Comparison of ENCODE assay signal across 8 mouse cellular contexts in the genomic region with DNA sequence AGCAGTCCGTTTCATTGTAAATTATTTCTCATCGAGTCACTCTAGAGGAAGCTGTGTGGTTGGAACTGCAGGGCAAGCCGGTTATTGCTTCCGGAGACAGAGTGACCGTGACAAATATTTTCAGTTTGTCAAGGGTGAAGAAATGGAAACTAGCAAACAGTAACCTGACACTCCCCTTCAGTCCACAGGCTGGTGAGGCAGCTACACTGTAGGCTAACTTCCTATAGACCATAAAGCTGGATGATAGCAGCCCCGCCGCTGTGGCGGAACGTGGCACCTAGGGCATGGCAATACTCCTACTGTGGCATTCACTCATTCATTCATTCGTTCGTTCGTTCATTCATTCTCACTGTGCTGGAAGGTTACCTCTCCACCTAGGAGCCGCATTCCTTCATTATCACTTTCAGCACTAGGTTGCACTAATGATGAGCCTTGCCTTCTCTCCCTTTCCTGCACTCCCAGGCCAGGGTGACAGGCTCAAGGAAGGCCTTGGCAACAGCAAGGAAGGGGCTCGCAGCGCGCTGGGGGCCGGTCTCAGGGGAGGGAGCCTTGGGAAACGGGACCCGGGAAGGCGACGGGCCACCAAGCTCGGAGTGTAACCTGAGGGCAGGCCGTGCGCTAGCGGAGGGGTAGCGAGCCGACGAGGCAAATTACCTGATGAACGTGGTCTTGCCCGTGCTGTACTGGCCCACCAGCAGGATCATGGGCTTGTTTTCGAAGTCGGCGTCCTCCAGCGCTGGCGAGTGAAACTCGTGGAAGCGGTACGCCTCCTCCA. TPM values are rescaled to one million over a fixed set of nuclear protein-coding genes. Genes with fewer than 3 reads are reported as not detected.
A peak's percentile ranks its signal among the peaks of the same experiment; 100 is the strongest.
DNase-seq lines count a peak whose midpoint lies in the region; ATAC-seq and TF ChIP-seq lines count a peak whose summit lies in the region.

No protein-coding gene starts in this region.

- no peak for TF ChIP-seq CTCF in lung, postnatal 0 days (IDR thresholded peaks at IDR 0.05)

- ATAC-seq in frontal cortex, adult (ENCODE audit: low TSS enrichment): peak; percentile 5; the same call in 1 of the 2 replicates
- peak; percentile 50; the same call in 1 of the 2 replicates for ATAC-seq in embryonic facial prominence, embryonic 12.5 days (ENCODE audit: insufficient number of reproducible peaks, insufficient read depth, low FRiP score, low TSS enrichment)
- peak; percentile 6 for ATAC-seq in inflammation-experienced regulatory T-cells, adult 6 months
- peak; percentile 23 for ATAC-seq in lung, postnatal 0 days

- 2% methylated on average over 38 of the region's 38 CpGs for WGBS in embryonic facial prominence, embryonic 12.5 days
- whole genome bisulfite sequencing in lung, postnatal 0 days: under 1% methylated on average over 33 of the region's 38 CpGs

- no peaks in the 10 kb centered on the region for H3K9me3 ChIP-seq in embryonic facial prominence, embryonic 12.5 days
- no peaks in the 10 kb centered on the region for H3K9me3 ChIP-seq in lung, postnatal 0 days (ENCODE audit: low read length)

- peak overlapping the region; percentile 66 for H3K4me3 ChIP-seq in embryonic facial prominence, embryonic 12.5 days
- peak overlapping the region; percentile 71 for H3K4me3 ChIP-seq in lung, postnatal 0 days (ENCODE audit: low read depth, low read length)

- 0 out of 2 replicates have a peak, but pooled peaks cover 3% of the 10 kb centered on the region for H3K27me3 ChIP-seq in embryonic facial prominence, embryonic 12.5 days
- no peaks in the 10 kb centered on the region for H3K27me3 ChIP-seq in lung, postnatal 0 days (replicated peaks; ENCODE audit: insufficient read depth, low read length)
- H3K27me3 ChIP-seq in splenic B cell, adult 2 months (ENCODE audit: control insufficient read depth, insufficient read depth, low read length, poor library complexity, severe bottlenecking): no peaks in the 10 kb centered on the region

- peak overlapping the region; percentile 98 for H3K4me2 ChIP-seq in embryonic facial prominence, embryonic 12.5 days (replicated peaks)
- peak overlapping the region; percentile 98 for H3K4me2 ChIP-seq in lung, postnatal 0 days (replicated peaks; ENCODE audit: low read depth, low read length)

- no peak for DNase-seq in frontal cortex, postnatal 36 days (ENCODE audit: low spot score in 2 of 2)
- DNase-seq in CD4-positive helper T cell, adult 2 months (ENCODE audit: low read depth, low spot score): peak; percentile 33
- peak; percentile 81 for DNase-seq in lung, postnatal 0 days (ENCODE audit: low spot score)
- DNase-seq in splenic B cell, adult 2 months (ENCODE audit: low read depth, low spot score): peak; percentile 65
- no peak for DNase-seq in urinary bladder, postnatal 4 days (ENCODE audit: low spot score in 2 of 2)

- no peaks in the 10 kb centered on the region for H3K4me1 ChIP-seq in embryonic facial prominence, embryonic 12.5 days
- H3K4me1 ChIP-seq in lung, postnatal 0 days (ENCODE audit: insufficient read depth, low read depth, low read length): no peaks in the 10 kb centered on the region

- 0 out of 2 replicates have a peak overlapping the region, but pooled peaks have one; percentile 54 for H3K27ac ChIP-seq in embryonic facial prominence, embryonic 12.5 days
- H3K27ac ChIP-seq in lung, postnatal 0 days (ENCODE audit: low read length): peak overlapping the region; percentile 72

- H3K9ac ChIP-seq in embryonic facial prominence, embryonic 12.5 days: peak overlapping the region; percentile 68
- peak overlapping the region; percentile 63 for H3K9ac ChIP-seq in lung, postnatal 0 days (replicated peaks; ENCODE audit: low read depth)

- no peak for TF ChIP-seq EP300 in lung, postnatal 0 days (IDR thresholded peaks at IDR 0.05)

- H3K36me3 ChIP-seq in embryonic facial prominence, embryonic 12.5 days: no peaks in the 10 kb centered on the region
- no peaks in the 10 kb centered on the region for H3K36me3 ChIP-seq in lung, postnatal 0 days (ENCODE audit: insufficient read depth, low read length)
- H3K36me3 ChIP-seq in splenic B cell, adult 2 months (ENCODE audit: control insufficient read depth, insufficient read depth, low read length, poor library complexity, severe bottlenecking): 0 out of 2 replicates have a peak, but pooled peaks cover 2% of the 10 kb centered on the region

RNA-seq across cellular contexts. Expression of gene Ehd4, which starts 0.6 kb away (rescaled TPM):
- 22.8 and 25.7 TPM in 2 replicates for polyA plus RNA-seq in embryonic facial prominence, embryonic 12.5 days (2016; fragmentation: Nextera tagmentation; extraction: Ambion mirVana)
- 10 to 100 TPM in 1 of 3 experiments, 1 to 10 TPM in 2; 2.9 to 16.2 (median 3.9) TPM for polyA plus RNA-seq in inflammation-experienced regulatory T-cells, adult 6 months (2017; shearing (Covaris generic))
- polyA plus RNA-seq in lung, postnatal 0 days (2015; fragmentation: Nextera tagmentation; extraction: Ambion mirVana): 228 and 262 TPM in 2 replicates

Comparison
In these comparisons a context has a peak if more than half of its experiments do, and no peak if none do; other contexts are left out.
1. DNase-seq: peak in CD4-positive helper T cell, adult 2 months (single experiment), lung, postnatal 0 days (single experiment) and splenic B cell, adult 2 months (single experiment); none in frontal cortex, postnatal 36 days (0 of 2) and urinary bladder, postnatal 4 days (0 of 2).
2. Peak in every context shown above with its lines, with median percentiles within 50 percentile points of each other: ATAC-seq.